Mouse (Mus musculus) ES-Bruce4 (cell line): Measurements from ENCODE around the gene Olfr90.

Source experiments
- CTCF ChIP-seq: IDR thresholded peaks from one replicate; pipeline ENCODE4 v1.8.1; 2011; ENCODE audit warnings: low read depth, low read length
- EP300 ChIP-seq: IDR thresholded peaks from 2 replicates; pipeline ENCODE4 v1.6.1; 2011; ENCODE audit warnings: low read depth, low read length; ENCODE audit not compliant: insufficient read depth
- POLR2A ChIP-seq: IDR thresholded peaks from one replicate; pipeline ENCODE4 v1.8.1; 2011; ENCODE audit warnings: low read length; ENCODE audit not compliant: insufficient read depth

DNA sequence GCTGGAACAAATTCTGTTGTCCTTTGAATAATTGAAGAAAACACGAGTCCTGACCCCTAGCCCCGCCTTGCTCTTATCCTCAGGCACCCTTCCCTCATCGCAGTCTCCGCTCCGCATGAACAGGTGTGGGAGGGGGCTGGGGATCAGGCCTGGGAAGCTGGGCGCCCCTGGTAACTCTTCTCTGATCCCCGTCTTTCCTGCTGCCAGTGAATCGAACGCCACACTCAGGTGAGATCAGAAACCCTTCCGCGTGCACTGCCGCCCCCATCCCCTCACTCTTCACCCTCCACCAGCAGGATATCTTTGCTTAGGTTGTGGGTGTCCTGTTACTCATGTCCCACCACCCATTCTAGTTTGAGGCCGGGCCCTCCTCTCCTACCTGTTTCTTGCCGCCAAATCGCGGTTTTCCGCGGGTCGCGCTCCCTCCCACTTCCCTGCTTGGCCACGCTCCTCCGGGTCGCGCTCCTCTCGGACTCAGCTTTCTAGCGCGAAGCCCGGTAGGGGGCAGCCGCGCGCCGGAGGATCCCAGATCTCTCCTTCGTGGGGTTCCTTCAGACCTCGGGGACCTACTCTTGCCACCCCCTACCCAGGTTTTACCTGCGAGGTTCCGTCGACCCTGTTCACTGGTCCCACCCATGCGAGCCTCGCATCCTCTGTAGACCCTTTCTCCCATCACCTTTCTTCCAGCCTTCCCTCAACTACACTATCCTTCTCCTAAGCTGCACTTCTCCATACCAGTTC is 38.6 kb downstream of the Olfr90 start:
- no peak for TF ChIP-seq POLR2A
- no peak for TF ChIP-seq EP300
- TF ChIP-seq CTCF = peak; percentile 55
